Mouse (Mus musculus): ENCODE data around the gene Asic5.

GRCm38 (mm10) chr3:82043676-82044075 lies 61.6 kb downstream of the Asic5 start:
- TF ChIP-seq ZC3H11A (IDR thresholded peaks at IDR 0.05; ENCODE audit: borderline replicate concordance, low read depth, low read length) (no peak), MAFK (IDR thresholded peaks at IDR 0.05; ENCODE audit: insufficient read depth, low read depth, low read length) (no peak)

Data from ES-E14 (cell line).